ENCODE assay signal across 19 mouse cellular contexts in genomic region chr7:134673135-134673534, GRCm38 (mm10). TPM values are rescaled to one million over a fixed set of nuclear protein-coding genes. Genes with fewer than 3 reads are reported as not detected.
A peak's percentile ranks its signal among the peaks of the same experiment; 100 is the strongest.
DNase-seq lines count a peak whose midpoint lies in the region; ATAC-seq and TF ChIP-seq lines count a peak whose summit lies in the region.
"Had no signal": no experiment of that assay in that cellular context is flagged by ENCODE, and none has a peak within 500 bp of the region (broad histone marks: within the 10 kb centered on the region; RNA-seq: fewer than 3 reads in every experiment).

No protein-coding gene starts in this region.

- peak; percentile 7 to 17 for DNase-seq in adrenal gland, adult 18-20 months (ENCODE audit: low spot score in 2 of 2)
- no peak for DNase-seq in adrenal gland, postnatal 10 days
- no peak for DNase-seq in heart, adult 2 months
- DNase-seq in limb, embryonic 10.5 days (ENCODE audit: low spot score) = no peak
- DNase-seq: left cerebral cortex, postnatal 4 days; liver, postnatal 0 days; right cerebral cortex, postnatal 4 days; thymus, adult 18-20 months; thymus, postnatal 36 days had no signal

- no peak for TF ChIP-seq EP300 in heart, adult 2 months (IDR thresholded peaks at IDR 0.05; ENCODE audit: insufficient read depth, low read depth, low read length)

- TF ChIP-seq POLR2A in heart, adult 2 months (IDR thresholded peaks at IDR 0.05; ENCODE audit: insufficient read depth, low read depth, low read length) = no peak

- ATAC-seq in heart, embryonic 13.5 days (ENCODE audit: extremely low read depth, insufficient number of reproducible peaks, low FRiP score, low TSS enrichment) = no peak
- no peak for ATAC-seq in limb, embryonic 12.5 days (ENCODE audit: insufficient number of reproducible peaks, insufficient read depth, low FRiP score, low TSS enrichment, low read depth)
- ATAC-seq in embryonic facial prominence, embryonic 13.5 days (ENCODE audit: insufficient number of reproducible peaks, insufficient read depth, low FRiP score, low TSS enrichment, low read depth) = no peak
- ATAC-seq: activated CD4-positive, CD25-positive, alpha-beta regulatory T cell, adult 4 months; liver, postnatal 0 days had no signal

- peaks cover 6% of the 10 kb centered on the region for H3K79me2 ChIP-seq in heart, adult 2 months (replicated peaks; ENCODE audit: control insufficient read depth, insufficient read depth, low read length)

- no peak for TF ChIP-seq CTCF in heart, adult 2 months (IDR thresholded peaks at IDR 0.05)

- H3K4me2 ChIP-seq in heart, embryonic 13.5 days = 0 out of 2 replicates have a peak overlapping the region, but pooled peaks have one; percentile 79
- H3K4me2 ChIP-seq in limb, embryonic 12.5 days = peak overlapping the region; percentile 77; the same call in 1 of the 2 replicates
- peak overlapping the region; percentile 86; the same call in 1 of the 2 replicates for H3K4me2 ChIP-seq in embryonic facial prominence, embryonic 13.5 days
- H3K4me2 ChIP-seq: forebrain, embryonic 12.5 days; hindbrain, embryonic 13.5 days; liver, embryonic 11.5 days; midbrain, embryonic 12.5 days; neural tube, embryonic 15.5 days had no signal

- peak overlapping the region; percentile 47; the same call in 1 of the 2 replicates for H3K9ac ChIP-seq in heart, embryonic 13.5 days
- H3K9ac ChIP-seq in heart, adult 2 months (ENCODE audit: low read depth, low read length) = no peak overlapping the region
- no peak overlapping the region; the same call in 1 of the 2 replicates for H3K9ac ChIP-seq in limb, embryonic 12.5 days (replicated peaks)
- H3K9ac ChIP-seq in embryonic facial prominence, embryonic 13.5 days = 0 out of 2 replicates have a peak overlapping the region, but pooled peaks have one; percentile 27
- H3K9ac ChIP-seq: forebrain, embryonic 12.5 days; heart, embryonic 12.5 days; hindbrain, embryonic 13.5 days; liver, postnatal 0 days; midbrain, embryonic 12.5 days; neural tube, embryonic 15.5 days had no signal

- no peaks in the 10 kb centered on the region for H3K9me3 ChIP-seq in heart, embryonic 13.5 days
- H3K9me3 ChIP-seq in limb, embryonic 12.5 days = no peaks in the 10 kb centered on the region
- no peaks in the 10 kb centered on the region for H3K9me3 ChIP-seq in limb, embryonic 10.5 days (replicated peaks)
- no peaks in the 10 kb centered on the region for H3K9me3 ChIP-seq in embryonic facial prominence, embryonic 13.5 days
- H3K9me3 ChIP-seq: forebrain, embryonic 12.5 days; heart, embryonic 12.5 days; hindbrain, embryonic 13.5 days; midbrain, embryonic 12.5 days; neural tube, embryonic 15.5 days had no signal

- H3K36me3 ChIP-seq in heart, embryonic 13.5 days = no peaks in the 10 kb centered on the region
- no peaks in the 10 kb centered on the region for H3K36me3 ChIP-seq in heart, adult 2 months (ENCODE audit: control insufficient read depth, insufficient read depth, low read length)
- H3K36me3 ChIP-seq in limb, embryonic 12.5 days = peaks cover 5% of the 10 kb centered on the region; the same call in 1 of the 2 replicates
- H3K36me3 ChIP-seq in limb, embryonic 10.5 days = peaks cover 12% of the 10 kb centered on the region
- H3K36me3 ChIP-seq in embryonic facial prominence, embryonic 13.5 days = no peaks in the 10 kb centered on the region
- H3K36me3 ChIP-seq: forebrain, embryonic 12.5 days; heart, embryonic 12.5 days; hindbrain, embryonic 13.5 days; midbrain, embryonic 12.5 days; neural tube, embryonic 15.5 days had no signal

- WGBS in heart, embryonic 13.5 days = 67% methylated on average over 5 of the region's 5 CpGs
- 73% methylated on average over 5 of the region's 5 CpGs for WGBS in heart, adult 2 months
- WGBS in limb, embryonic 12.5 days = 84% methylated on average over 5 of the region's 5 CpGs
- 86% methylated on average over 5 of the region's 5 CpGs for WGBS in limb, embryonic 10.5 days
- WGBS in embryonic facial prominence, embryonic 13.5 days = 83% methylated on average over 5 of the region's 5 CpGs

- peaks cover 58% of the 10 kb centered on the region for H3K4me1 ChIP-seq in heart, embryonic 13.5 days
- peaks cover 18% of the 10 kb centered on the region for H3K4me1 ChIP-seq in heart, adult 2 months (ENCODE audit: control insufficient read depth, insufficient read depth, low read length)
- H3K4me1 ChIP-seq in limb, embryonic 12.5 days (replicated peaks) = peaks cover 40% of the 10 kb centered on the region
- H3K4me1 ChIP-seq in limb, embryonic 10.5 days = peaks cover 63% of the 10 kb centered on the region
- H3K4me1 ChIP-seq in embryonic facial prominence, embryonic 13.5 days = peaks cover 67% of the 10 kb centered on the region

- H3K4me3 ChIP-seq in heart, embryonic 13.5 days = no peak overlapping the region
- H3K4me3 ChIP-seq in heart, adult 2 months = no peak overlapping the region
- H3K4me3 ChIP-seq in limb, embryonic 12.5 days (replicated peaks) = no peak overlapping the region
- no peak overlapping the region for H3K4me3 ChIP-seq in limb, embryonic 10.5 days
- no peak overlapping the region for H3K4me3 ChIP-seq in embryonic facial prominence, embryonic 13.5 days
- H3K4me3 ChIP-seq: forebrain, embryonic 12.5 days; heart, embryonic 12.5 days; hindbrain, embryonic 13.5 days; midbrain, embryonic 12.5 days; neural tube, embryonic 15.5 days had no signal

- H3K27ac ChIP-seq in heart, embryonic 13.5 days (replicated peaks) = no peak overlapping the region
- no peak overlapping the region; the same call in 1 of the 2 replicates for H3K27ac ChIP-seq in heart, adult 2 months
- H3K27ac ChIP-seq in limb, embryonic 12.5 days = no peak overlapping the region
- no peak overlapping the region for H3K27ac ChIP-seq in limb, embryonic 10.5 days
- H3K27ac ChIP-seq in embryonic facial prominence, embryonic 13.5 days = no peak overlapping the region
- H3K27ac ChIP-seq: forebrain, embryonic 12.5 days; hindbrain, embryonic 13.5 days; midbrain, embryonic 12.5 days; neural tube, embryonic 15.5 days had no signal

- H3K27me3 ChIP-seq in heart, embryonic 13.5 days (replicated peaks) = no peaks in the 10 kb centered on the region
- no peaks in the 10 kb centered on the region for H3K27me3 ChIP-seq in heart, adult 2 months (ENCODE audit: control insufficient read depth, insufficient read depth, low read length)
- no peaks in the 10 kb centered on the region for H3K27me3 ChIP-seq in limb, embryonic 12.5 days
- H3K27me3 ChIP-seq in limb, embryonic 10.5 days (ENCODE audit: low read depth, poor library complexity, severe bottlenecking) = no peaks in the 10 kb centered on the region; the same call in 1 of the 2 replicates
- H3K27me3 ChIP-seq in embryonic facial prominence, embryonic 13.5 days = no peaks in the 10 kb centered on the region
- H3K27me3 ChIP-seq: heart, embryonic 12.5 days had no signal

- intact Hi-C loops in heart, adult 2 months (cut with DNase I) = loop anchor here (5.0 kb wide), 2 partner anchors 34 to 101 kb away; no protein-coding TSS in a partner anchor

RNA-seq across cellular contexts. Expression of gene Dock1, which starts 2.7 kb away (rescaled TPM):
- 100 to 1,000 TPM in 1 of 2 experiments, 10 to 100 TPM in 1; 89.9 to 206 TPM for total RNA-seq in adrenal gland, adult 18-20 months (2021)
- total RNA-seq in adrenal gland, postnatal 10 days (2021) = 100 to 1,000 TPM in 1 of 2 experiments, 10 to 100 TPM in 1; 86.5 to 107 TPM
- 19.1 and 19.8 TPM in 2 replicates for polyA plus RNA-seq in heart, embryonic 13.5 days (2015; fragmentation: Nextera tagmentation; extraction: Ambion mirVana)
- total RNA-seq in heart, adult 2 months (2021) = 10 to 100 TPM; 25.4 to 25.6 TPM
- polyA plus RNA-seq in heart, adult 2 months (2012; rRNA removed) = 8.3 and 13.3 TPM in 2 replicates
- 47.9 and 57.0 TPM in 2 replicates for polyA plus RNA-seq in limb, embryonic 12.5 days (2016; fragmentation: Nextera tagmentation; extraction: Ambion mirVana)
- 36.3 and 44.5 TPM in 2 replicates for polyA plus RNA-seq in limb, embryonic 10.5 days (2016; fragmentation: Nextera tagmentation; extraction: Ambion mirVana)
- polyA plus RNA-seq in embryonic facial prominence, embryonic 13.5 days (2015; fragmentation: Nextera tagmentation; extraction: Ambion mirVana) = 42.8 and 46.8 TPM in 2 replicates

Comparison
In these comparisons a context has a peak if more than half of its experiments do, and no peak if none do; other contexts are left out.
1. DNase-seq: peak in adrenal gland, adult 18-20 months (2 of 2); none in adrenal gland, postnatal 10 days (single experiment), heart, adult 2 months (0 of 2) and limb, embryonic 10.5 days (single experiment).
2. H3K9ac ChIP-seq: peak in heart, embryonic 13.5 days (single experiment) and embryonic facial prominence, embryonic 13.5 days (single experiment); none in heart, adult 2 months (single experiment) and limb, embryonic 12.5 days (single experiment).
3. Peak in every context shown above with its lines, with median percentiles within 50 percentile points of each other: H3K4me2 ChIP-seq.